Comparison of ENCODE assay signal across 25 mouse cellular contexts in the genomic region with DNA sequence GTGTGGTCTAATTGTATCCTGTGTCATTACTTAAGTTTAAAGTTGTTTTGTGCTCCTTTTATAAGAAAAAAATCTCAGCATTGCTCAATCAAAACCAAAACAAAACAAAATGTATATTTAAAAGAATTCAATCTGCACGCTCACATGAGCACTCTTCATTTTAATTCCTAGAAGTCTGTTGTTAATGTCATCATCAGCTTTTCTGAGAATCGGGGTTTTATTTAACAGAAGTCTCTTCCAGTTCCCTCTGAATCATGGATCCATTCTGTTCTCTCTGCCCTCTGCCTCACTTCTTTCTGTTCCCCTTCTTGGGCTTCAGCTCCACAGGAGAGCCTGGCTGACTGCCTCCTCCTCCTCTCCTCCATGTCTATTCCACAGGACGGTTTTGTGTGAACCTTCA.
"Had no signal": no experiment of that assay in that cellular context is flagged by ENCODE, and none has a peak within 500 bp of the region (broad histone marks: within the 10 kb centered on the region; RNA-seq: fewer than 3 reads in every experiment).

No protein-coding gene starts in this region.

- DNase-seq: gastrocnemius, postnatal 10 days; gastrocnemius, postnatal 25 days; heart, adult 18-20 months; heart, postnatal 10 days; heart, postnatal 4 days; kidney, adult 18-20 months; kidney, adult 8-10 months; kidney, postnatal 10 days; kidney, postnatal 25 days; kidney, postnatal 4 days; layer of hippocampus, adult 9-11 months; layer of hippocampus, postnatal 36 days; left cerebral cortex, postnatal 4 days had no signal

- H3K27ac ChIP-seq: heart, embryonic 10.5 days; hindbrain, embryonic 10.5 days; hindbrain, embryonic 12.5 days; hindbrain, embryonic 14.5 days; intestine, embryonic 15.5 days; limb, embryonic 13.5 days; limb, embryonic 15.5 days; liver, embryonic 12.5 days had no signal

- H3K4me3 ChIP-seq: heart, embryonic 10.5 days; heart, embryonic 12.5 days; hindbrain, embryonic 10.5 days; hindbrain, embryonic 12.5 days; intestine, embryonic 15.5 days; limb, embryonic 13.5 days; limb, embryonic 15.5 days; liver, embryonic 12.5 days had no signal

- ATAC-seq: hindbrain, embryonic 16.5 days; inflammation-experienced regulatory T-cells, adult 6 months; intestine, embryonic 15.5 days; intestine, postnatal 0 days; liver, embryonic 12.5 days had no signal
